Mouse (Mus musculus) limb, embryonic 11.5 days (tissue): ENCODE data around the gene Scn10a. TPM values are rescaled to one million over a fixed set of nuclear protein-coding genes. Genes with fewer than 3 reads are reported as not detected.

Experiments used
- ATAC-seq: fragments of 200-750 bp; cut with Nextera tagmentation; 2 replicates; pipeline ENCODE4 v1.8.0; 2017; ENCODE audit warnings: low read depth; ENCODE audit not compliant: insufficient number of reproducible peaks, low FRiP score, low TSS enrichment
- DNase-seq: peaks from one replicate; pipeline ENCODE4 v3.0.0-alpha.2; 2015; ENCODE audit warnings: low spot score
- H3K27ac ChIP-seq: fragments of 300-500 bp; sonication (generic); replicated peaks from 2 replicates; pipeline ENCODE4 v1.5.1; 2014; ENCODE audit warnings: low read depth, mild to moderate bottlenecking, low read length
- H3K27me3 ChIP-seq: fragments of 300-500 bp; sonication (generic); 2 replicates; pipeline ENCODE4 v1.6.1; 2014; ENCODE audit warnings: mild to moderate bottlenecking, low read length, mixed read lengths; ENCODE audit not compliant: control insufficient read depth, insufficient read depth
- H3K36me3 ChIP-seq: fragments of 300-500 bp; sonication (generic); 2 replicates; pipeline ENCODE4 v1.6.1; 2014; ENCODE audit warnings: mild to moderate bottlenecking, low read length, moderate library complexity, mixed read lengths; ENCODE audit not compliant: control insufficient read depth, insufficient read depth
- H3K4me1 ChIP-seq: fragments of 300-500 bp; sonication (generic); 2 replicates; pipeline ENCODE4 v1.6.1; 2014; ENCODE audit warnings: low read length, mixed read lengths; ENCODE audit not compliant: control insufficient read depth, insufficient read depth
- H3K4me2 ChIP-seq: fragments of 300-500 bp; sonication (generic); 2 replicates; pipeline ENCODE4 v1.6.1; 2014; ENCODE audit warnings: low read depth, mild to moderate bottlenecking, moderate library complexity; ENCODE audit not compliant: severe bottlenecking
- H3K4me3 ChIP-seq: fragments of 300-500 bp; sonication (generic); 2 replicates; pipeline ENCODE4 v1.5.1; 2014; ENCODE audit warnings: low read depth, low read length
- H3K9ac ChIP-seq: fragments of 300-500 bp; sonication (generic); 2 replicates; pipeline ENCODE4 v1.6.1; 2014; ENCODE audit warnings: mild to moderate bottlenecking, low read length
- H3K9me3 ChIP-seq: fragments of 300-500 bp; sonication (generic); 2 replicates; pipeline ENCODE4 v1.6.1; 2016; ENCODE audit warnings: low read length; ENCODE audit not compliant: control insufficient read depth
- WGBS: fragments of 180-500 bp; shearing (Covaris S2); extraction: QIAGEN DNeasy Blood & Tissue Kit; methylation state at CpG from one replicate; pipeline ENCODE4 v1.1.7; 2014; 5-methylcytosine and 5-hydroxymethylcytosine counted together
- polyA plus RNA-seq: library from polyadenylated mRNA; unstranded; fragments of >200 nt; fragmentation: Nextera tagmentation; extraction: Ambion mirVana; gene quantifications from 2 replicates; pipeline ENCODE4 v1.2.1, GENCODE M21; 2014

Gene Scn10a
- polyA plus RNA-seq, 1 experiment from 2014 or later, result 0.03 TPM

DNA sequence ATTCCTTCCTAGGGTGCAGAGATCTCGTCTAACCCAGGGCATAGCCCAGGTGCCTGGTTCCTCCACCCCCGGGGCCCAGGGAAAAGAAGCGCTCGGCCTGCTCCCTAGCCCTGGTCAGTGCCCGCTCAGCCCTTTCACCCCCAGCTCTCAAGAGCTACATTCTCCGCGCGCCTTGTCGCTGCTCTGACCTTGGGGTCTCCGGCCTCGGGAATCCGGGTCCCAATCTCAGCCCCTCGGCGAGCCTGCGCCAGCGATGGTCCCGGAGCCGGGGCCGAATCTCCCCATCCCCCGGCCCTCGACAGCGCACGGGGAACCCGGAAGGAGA lies 140.8 kb downstream of the Scn10a start:
- H3K36me3 ChIP-seq, result no peaks in the 10 kb centered on the region
- H3K9me3 ChIP-seq, result no peaks in the 10 kb centered on the region
- no peak overlapping the region for H3K9ac ChIP-seq
- peaks cover 61% of the 10 kb centered on the region for H3K27me3 ChIP-seq
- peak overlapping the region; percentile 86 for H3K4me2 ChIP-seq
- WGBS, result 1% methylated on average over 21 of the region's 24 CpGs
- DNase-seq (no peak), ATAC-seq (no peak)
- H3K27ac ChIP-seq, result no peak overlapping the region
- peak overlapping the region; percentile 40 for H3K4me3 ChIP-seq
- peaks cover 9% of the 10 kb centered on the region for H3K4me1 ChIP-seq

DNA sequence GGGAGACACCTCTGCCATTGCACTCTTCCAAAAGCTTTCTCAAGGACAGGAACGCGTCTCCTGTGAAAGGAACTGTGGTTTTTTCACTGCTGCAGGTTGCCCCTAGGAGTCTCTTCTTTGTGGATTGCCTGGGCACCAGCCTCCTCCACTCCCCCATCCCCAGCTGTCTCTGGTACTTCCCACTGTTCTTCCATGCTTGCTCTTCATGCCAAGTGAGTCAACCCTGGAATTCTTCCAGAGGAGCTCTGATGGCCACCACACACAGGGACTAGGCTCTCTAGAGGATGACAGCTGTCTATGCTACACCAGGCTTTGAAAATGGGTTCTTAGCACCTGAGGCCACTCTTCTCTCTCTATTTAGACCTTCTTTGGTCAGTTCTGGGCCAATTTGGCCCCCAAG lies 142.1 kb downstream of the Scn10a start:
- H3K27me3 ChIP-seq, result peaks cover 72% of the 10 kb centered on the region
- DNase-seq (no peak), ATAC-seq (no peak)
- H3K9ac ChIP-seq, result no peak overlapping the region
- peaks cover 9% of the 10 kb centered on the region for H3K4me1 ChIP-seq
- no peaks in the 10 kb centered on the region for H3K36me3 ChIP-seq
- H3K9me3 ChIP-seq, result no peaks in the 10 kb centered on the region
- no peak overlapping the region for H3K4me3 ChIP-seq
- 74% methylated on average over 2 of the region's 2 CpGs for WGBS
- no peak overlapping the region for H3K4me2 ChIP-seq
- H3K27ac ChIP-seq, result no peak overlapping the region

DNA sequence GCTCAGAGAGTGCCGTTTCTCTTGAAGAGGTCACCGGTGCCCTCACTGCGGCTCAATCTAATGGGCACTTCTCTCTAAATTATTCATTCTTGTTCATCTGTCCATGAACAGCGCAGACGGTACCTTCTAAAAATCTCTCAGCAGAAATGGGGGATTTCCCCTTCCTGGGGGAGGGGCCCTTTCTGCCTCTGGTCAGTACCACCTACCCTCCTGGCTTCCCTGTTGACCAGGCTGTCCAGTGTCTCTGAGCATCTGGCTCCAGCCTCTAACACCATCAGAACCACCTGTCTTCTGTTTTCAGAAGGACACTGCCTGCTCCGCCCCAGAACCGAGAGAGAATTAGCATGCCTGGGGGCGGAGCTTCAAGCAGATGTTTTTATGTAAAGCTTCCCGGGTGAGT lies 143.4 kb downstream of the Scn10a start:
- ATAC-seq, result no peak
- no peak overlapping the region for H3K4me2 ChIP-seq
- H3K27ac ChIP-seq, result no peak overlapping the region
- H3K36me3 ChIP-seq, result no peaks in the 10 kb centered on the region
- no peak overlapping the region for H3K9ac ChIP-seq
- H3K4me3 ChIP-seq, result no peak overlapping the region
- WGBS, result 50% methylated on average over 9 of the region's 9 CpGs
- H3K4me1 ChIP-seq, result peaks cover 10% of the 10 kb centered on the region
- no peaks in the 10 kb centered on the region for H3K9me3 ChIP-seq
- peaks cover 84% of the 10 kb centered on the region for H3K27me3 ChIP-seq
- no peak for DNase-seq

DNA sequence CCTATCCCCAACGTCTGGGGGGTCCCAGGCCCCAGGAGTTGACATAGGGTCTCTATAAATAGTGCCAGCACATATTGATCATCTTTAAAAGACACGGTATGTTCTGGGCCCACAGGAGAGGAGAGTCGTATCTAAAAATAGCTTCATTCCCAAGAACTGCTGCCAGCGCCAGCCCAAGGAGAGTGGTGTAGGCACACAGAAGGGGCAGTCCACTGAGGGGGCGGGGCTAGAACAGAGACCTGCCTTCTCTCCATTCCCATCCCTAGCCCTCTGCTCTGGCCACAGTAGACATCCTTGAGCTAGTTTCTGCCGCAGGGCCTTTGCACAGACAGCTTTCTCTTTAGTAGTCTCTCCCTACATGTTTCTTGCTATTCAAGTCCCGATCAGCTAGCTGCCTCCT lies 144.8 kb downstream of the Scn10a start:
- no peak for DNase-seq
- H3K36me3 ChIP-seq, result no peaks in the 10 kb centered on the region
- no peak overlapping the region for H3K4me2 ChIP-seq
- H3K4me3 ChIP-seq, result no peak overlapping the region
- H3K4me1 ChIP-seq, result peaks cover 12% of the 10 kb centered on the region
- H3K27me3 ChIP-seq, result peaks cover 80% of the 10 kb centered on the region
- 87% methylated on average over 7 of the region's 7 CpGs for WGBS
- ATAC-seq, result no peak
- H3K9ac ChIP-seq, result no peak overlapping the region
- no peak overlapping the region for H3K27ac ChIP-seq
- no peaks in the 10 kb centered on the region for H3K9me3 ChIP-seq

DNA sequence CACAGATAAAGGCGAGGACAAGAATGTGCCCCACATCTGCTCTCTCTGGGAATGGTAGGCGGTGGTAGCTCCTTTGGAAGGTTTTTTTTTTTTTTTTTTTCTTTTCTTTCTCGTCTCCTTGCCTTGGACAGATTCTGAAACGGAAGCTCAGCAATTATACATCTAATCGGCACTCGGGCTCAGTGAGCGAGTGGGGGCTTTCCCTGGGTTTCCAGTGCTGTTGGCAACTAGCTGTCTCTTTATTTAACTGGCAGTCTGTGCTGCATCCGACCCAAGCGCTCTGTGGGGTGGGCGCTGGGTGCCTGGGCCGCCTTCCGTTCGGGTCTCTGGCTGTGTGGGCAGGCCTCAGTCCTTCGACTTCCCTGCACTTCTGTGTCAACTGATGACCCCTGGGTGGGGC lies 146.1 kb downstream of the Scn10a start:
- Histone ChIP-seq H3K27ac (no peak overlapping the region), H3K4me3 (no peak overlapping the region), H3K4me2 (no peak overlapping the region), H3K9me3 (no peaks in the 10 kb centered on the region), H3K36me3 (no peaks in the 10 kb centered on the region), H3K4me1 (0 out of 2 replicates have a peak, but pooled peaks cover 3% of the 10 kb centered on the region), H3K9ac (no peak overlapping the region), H3K27me3 (peaks cover 66% of the 10 kb centered on the region)
- ATAC-seq (no peak), DNase-seq (no peak)
- WGBS, result 51% methylated on average over 14 of the region's 14 CpGs

DNA sequence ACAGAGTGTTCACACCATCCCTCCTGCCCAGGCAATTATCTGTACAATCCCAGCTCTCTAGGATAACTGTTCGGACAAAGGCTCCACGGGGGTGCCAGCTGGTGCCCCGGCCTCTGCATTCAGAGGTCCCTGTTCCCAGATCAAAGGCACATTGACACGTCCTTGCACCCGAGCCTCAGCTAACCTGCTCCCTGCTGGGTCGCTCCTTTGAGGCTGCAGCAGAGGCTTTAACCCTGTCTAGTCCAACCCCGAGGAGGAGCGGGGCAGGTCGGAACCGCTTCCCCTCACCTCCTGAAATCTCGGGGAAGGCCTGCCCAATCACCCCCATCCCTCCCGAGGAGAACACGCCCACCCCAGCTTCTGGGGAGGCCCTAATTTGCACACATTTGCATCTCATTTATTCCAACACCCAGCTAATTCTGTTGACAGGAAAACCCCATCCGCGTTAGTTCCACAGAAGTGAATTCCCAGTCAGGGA lies 147.7 kb downstream of the Scn10a start:
- DNase-seq (no peak), ATAC-seq (no peak)
- Histone ChIP-seq H3K27me3 (peaks cover 55% of the 10 kb centered on the region), H3K9me3 (no peaks in the 10 kb centered on the region), H3K4me2 (peak overlapping the region; percentile 17; the same call in 1 of the 2 replicates), H3K4me1 (0 out of 2 replicates have a peak, but pooled peaks cover 3% of the 10 kb centered on the region), H3K27ac (no peak overlapping the region), H3K36me3 (no peaks in the 10 kb centered on the region), H3K9ac (no peak overlapping the region), H3K4me3 (0 out of 2 replicates have a peak overlapping the region, but pooled peaks have one; percentile 1)
- 1% methylated on average over 15 of the region's 15 CpGs for WGBS

DNA sequence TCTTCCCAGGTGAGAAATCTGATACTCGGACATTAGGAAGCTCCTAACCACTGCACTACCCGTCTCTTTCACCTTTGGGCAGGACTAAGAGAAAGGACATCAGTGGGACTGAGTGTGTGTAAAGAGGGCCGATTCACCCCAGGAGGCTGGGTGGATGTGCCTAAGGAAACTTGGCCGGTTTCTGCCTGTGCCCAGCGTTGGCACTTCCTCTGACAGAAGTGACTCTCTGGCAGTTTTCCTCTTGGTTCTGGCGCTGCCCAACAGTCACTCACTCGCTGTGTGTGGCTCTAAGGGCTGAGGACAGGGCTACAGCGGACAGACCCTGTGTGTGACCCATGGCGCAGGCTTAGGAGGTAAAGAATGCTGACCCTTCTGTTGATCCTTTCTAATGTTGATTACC lies 148.5 kb downstream of the Scn10a start:
- H3K27ac ChIP-seq, result no peak overlapping the region
- H3K4me3 ChIP-seq, result no peak overlapping the region
- DNase-seq (no peak), ATAC-seq (no peak)
- 0 out of 2 replicates have a peak, but pooled peaks cover 3% of the 10 kb centered on the region for H3K4me1 ChIP-seq
- H3K9me3 ChIP-seq, result no peaks in the 10 kb centered on the region
- no peak overlapping the region for H3K9ac ChIP-seq
- no peak overlapping the region for H3K4me2 ChIP-seq
- peaks cover 55% of the 10 kb centered on the region for H3K27me3 ChIP-seq
- H3K36me3 ChIP-seq, result no peaks in the 10 kb centered on the region
- 20% methylated on average over 9 of the region's 9 CpGs for WGBS

DNA sequence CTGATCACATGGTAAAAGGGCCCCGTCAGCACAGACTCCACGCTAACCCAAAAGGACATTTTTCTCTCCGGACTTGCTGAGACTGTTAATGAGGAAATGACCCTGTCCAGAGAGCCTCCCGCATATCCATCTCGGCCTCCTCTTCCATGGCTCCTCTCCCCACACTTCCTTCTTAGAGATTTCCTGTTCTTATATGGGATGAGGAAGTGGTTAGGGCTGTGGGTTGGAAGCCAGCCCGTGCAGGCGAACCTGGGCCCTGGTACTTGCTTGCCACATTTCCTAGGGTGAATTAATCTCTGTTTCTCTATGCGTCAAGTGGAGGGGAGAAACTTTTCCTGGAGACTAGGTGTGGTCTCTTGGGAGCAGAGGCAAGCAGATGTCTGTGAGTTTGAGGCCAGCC lies 150.4 kb downstream of the Scn10a start:
- 0 out of 2 replicates have a peak, but pooled peaks cover 3% of the 10 kb centered on the region for H3K4me1 ChIP-seq
- H3K9me3 ChIP-seq, result no peaks in the 10 kb centered on the region
- H3K27ac ChIP-seq, result no peak overlapping the region
- H3K27me3 ChIP-seq, result peaks cover 48% of the 10 kb centered on the region
- ATAC-seq (no peak), DNase-seq (no peak)
- no peak overlapping the region for H3K4me2 ChIP-seq
- no peak overlapping the region for H3K4me3 ChIP-seq
- H3K9ac ChIP-seq, result no peak overlapping the region
- 83% methylated on average over 8 of the region's 8 CpGs for WGBS
- no peaks in the 10 kb centered on the region for H3K36me3 ChIP-seq

DNA sequence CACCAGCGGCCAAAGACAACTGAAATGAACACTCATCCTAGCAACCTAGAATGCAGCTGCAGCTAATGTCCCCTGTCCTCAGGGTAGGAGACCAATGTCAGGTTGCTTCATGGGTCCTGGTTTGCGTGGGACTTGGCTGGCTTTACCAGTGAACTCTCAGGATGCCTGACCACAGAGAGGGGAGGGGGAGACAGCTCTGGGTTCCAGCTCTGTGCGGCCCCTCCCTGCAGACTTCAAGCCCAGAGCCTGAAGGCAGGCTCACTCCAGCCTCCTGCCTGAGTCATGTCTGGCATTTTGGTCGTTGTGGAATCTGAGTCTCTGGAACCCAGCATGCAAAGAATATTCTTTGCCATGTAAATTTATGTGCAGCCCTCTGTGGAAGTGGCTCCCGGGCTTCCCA lies 151.3 kb downstream of the Scn10a start:
- no peak overlapping the region for H3K4me3 ChIP-seq
- H3K4me2 ChIP-seq, result no peak overlapping the region
- peaks cover 41% of the 10 kb centered on the region for H3K27me3 ChIP-seq
- H3K9me3 ChIP-seq, result no peaks in the 10 kb centered on the region
- no peak for DNase-seq
- 0 out of 2 replicates have a peak, but pooled peaks cover 3% of the 10 kb centered on the region for H3K4me1 ChIP-seq
- no peak overlapping the region for H3K27ac ChIP-seq
- H3K36me3 ChIP-seq, result no peaks in the 10 kb centered on the region
- H3K9ac ChIP-seq, result no peak overlapping the region
- no peak for ATAC-seq
- WGBS, result 83% methylated on average over 5 of the region's 5 CpGs
